Mouse (Mus musculus) T-helper 2 cell (primary cell): ENCODE measurements around the gene Cxcl10.

Source experiments
- in situ Hi-C: fragments of 300-600 bp; cut with MboI, MseI; formaldehyde crosslinking; loops from one replicate; pipeline ENCODE4 v1.15.1; 2025; ENCODE audit warnings: high pct_unique_total_duplicates

The Cxcl10 gene

GRCm38 (mm10) chr5:92321631-92322400, 26.9 kb downstream of the Cxcl10 start:
- in situ Hi-C loops, result no loop called here

GRCm38 (mm10) chr5:92318596-92318995, 30.1 kb downstream of the Cxcl10 start:
- in situ Hi-C loops, result no loop called here

GRCm38 (mm10) chr5:92318119-92318518, 30.6 kb downstream of the Cxcl10 start:
- in situ Hi-C loops, result no loop called here

- in situ Hi-C loops, result loop anchor here (5.0 kb wide), 1 partner anchor 64 kb away; no protein-coding TSS in a partner anchor
Measured at GRCm38 (mm10) chr5:92313776-92314175, 34.9 kb downstream of the Cxcl10 start.

GRCm38 (mm10) chr5:92312046-92312715, 36.5 kb downstream of the Cxcl10 start:
- in situ Hi-C loops, result loop anchor here (5.0 kb wide), 1 partner anchor 65 kb away; no protein-coding TSS in a partner anchor

- in situ Hi-C loops, result loop anchor here (5.0 kb wide), 1 partner anchor 67 kb away; no protein-coding TSS in a partner anchor
Measured at GRCm38 (mm10) chr5:92309681-92310511, 38.8 kb downstream of the Cxcl10 start, which contains the start of gene Sdad1. Gene Sdad1, minus strand, starts transcription at chr5:92310479.

GRCm38 (mm10) chr5:92304291-92304690, 44.4 kb downstream of the Cxcl10 start:
- in situ Hi-C loops, result no loop called here

GRCm38 (mm10) chr5:92302149-92302840, 46.4 kb downstream of the Cxcl10 start:
- in situ Hi-C loops, result no loop called here
